Mouse (Mus musculus): Measurements from ENCODE around the gene Tbxa2r.

Gene Tbxa2r

GRCm38 (mm10) chr10:81320550-81321347 is 7.8 kb upstream of the Tbxa2r start, which contains the start of gene Cactin:
Cactin (plus strand) TSS chr10:81321103.
- DNase-seq (ENCODE audit: low spot score in 2 of 2), result peak; percentile 100

- no peak for DNase-seq (ENCODE audit: low spot score in 2 of 2)
Observed at GRCm38 (mm10) chr10:81321436-81321835, 7.1 kb upstream of the Tbxa2r start.

- DNase-seq (ENCODE audit: low spot score in 2 of 2), result no peak
Observed at GRCm38 (mm10) chr10:81322444-81322843, 6.1 kb upstream of the Tbxa2r start.

- no peak for DNase-seq (ENCODE audit: low spot score in 2 of 2)
Observed at GRCm38 (mm10) chr10:81323141-81323775, 5.3 kb upstream of the Tbxa2r start.

GRCm38 (mm10) chr10:81323791-81324530 is 4.6 kb upstream of the Tbxa2r start:
- no peak for DNase-seq (ENCODE audit: low spot score in 2 of 2)

GRCm38 (mm10) chr10:81325176-81325575 is 3.4 kb upstream of the Tbxa2r start:
- DNase-seq (ENCODE audit: low spot score in 2 of 2), result no peak

GRCm38 (mm10) chr10:81325781-81326180 is 2.8 kb upstream of the Tbxa2r start:
- DNase-seq (ENCODE audit: low spot score in 2 of 2), result no peak

- DNase-seq (ENCODE audit: low spot score in 2 of 2), result peak; percentile 68 to 79
Observed at GRCm38 (mm10) chr10:81326858-81327257, 1.7 kb upstream of the Tbxa2r start.

GRCm38 (mm10) chr10:81327959-81328358 is 572 bp upstream of the Tbxa2r start:
- DNase-seq (ENCODE audit: low spot score in 2 of 2), result peak in 1 of 2 experiments; percentile 41

GRCm38 (mm10) chr10:81329194-81329975 is 854 bp downstream of the Tbxa2r start:
- peak in 1 of 2 experiments; percentile 34 for DNase-seq (ENCODE audit: low spot score in 2 of 2)

GRCm38 (mm10) chr10:81330007-81330406 is 1.5 kb downstream of the Tbxa2r start:
- DNase-seq (ENCODE audit: low spot score in 2 of 2), result peak; percentile 71 to 81

GRCm38 (mm10) chr10:81332277-81332676 is 3.7 kb downstream of the Tbxa2r start:
- no peak for DNase-seq (ENCODE audit: low spot score in 2 of 2)

GRCm38 (mm10) chr10:81334324-81334723 is 5.8 kb downstream of the Tbxa2r start:
- DNase-seq (ENCODE audit: low spot score in 2 of 2), result no peak

- no peak for DNase-seq (ENCODE audit: low spot score in 2 of 2)
Observed at GRCm38 (mm10) chr10:81335393-81336340, 7.1 kb downstream of the Tbxa2r start.

GRCm38 (mm10) chr10:81336558-81336957 is 8.0 kb downstream of the Tbxa2r start:
- no peak for DNase-seq (ENCODE audit: low spot score in 2 of 2)

GRCm38 (mm10) chr10:81340551-81341332 is 12.2 kb downstream of the Tbxa2r start:
- DNase-seq (ENCODE audit: low spot score in 2 of 2), result no peak

- peak in 1 of 2 experiments; percentile 72 for DNase-seq (ENCODE audit: low spot score in 2 of 2)
Observed at GRCm38 (mm10) chr10:81341333-81341949, 12.9 kb downstream of the Tbxa2r start.

GRCm38 (mm10) chr10:81342686-81343505 is 14.4 kb downstream of the Tbxa2r start, which contains the start of gene Gipc3:
Gipc3 (minus strand) TSS chr10:81343266.
- no peak for DNase-seq (ENCODE audit: low spot score in 2 of 2)

Measured in heart, adult 9 months (tissue).